In the genomic region with DNA sequence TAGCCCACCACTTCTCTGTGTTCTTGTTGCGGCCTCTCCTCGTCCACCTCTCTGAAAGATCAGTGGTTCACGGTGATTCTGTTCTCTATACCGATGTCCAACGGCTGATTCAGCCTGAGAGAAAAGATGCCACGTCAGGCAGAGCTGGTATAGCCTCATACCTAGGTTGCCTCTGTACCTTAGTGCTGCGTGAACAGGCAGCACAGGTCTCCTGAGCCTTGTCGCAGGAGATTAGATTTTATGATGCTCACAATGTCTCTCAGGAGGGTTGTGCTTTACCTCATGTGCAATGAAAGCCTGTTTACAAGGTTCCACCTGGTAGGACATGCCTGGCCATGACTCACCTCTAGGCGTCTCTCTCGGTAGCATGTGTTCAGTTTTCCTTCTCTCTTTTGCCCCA, we compare ENCODE assay signal across 21 mouse cellular contexts.
DNase-seq lines count a peak whose midpoint lies in the region; ATAC-seq and TF ChIP-seq lines count a peak whose summit lies in the region.
"Had no signal": no experiment of that assay in that cellular context is flagged by ENCODE, and none has a peak within 500 bp of the region (broad histone marks: within the 10 kb centered on the region; RNA-seq: fewer than 3 reads in every experiment).

No protein-coding gene starts in this region.

- H3K9me3 ChIP-seq in embryonic facial prominence, embryonic 14.5 days (ENCODE audit: control insufficient read depth, low read length): no peaks in the 10 kb centered on the region
- no peaks in the 10 kb centered on the region for H3K9me3 ChIP-seq in embryonic facial prominence, embryonic 10.5 days
- H3K9me3 ChIP-seq in hindbrain, postnatal 0 days (ENCODE audit: low read length): no peaks in the 10 kb centered on the region
- H3K9me3 ChIP-seq in hindbrain, embryonic 11.5 days (ENCODE audit: control insufficient read depth, low read length): no peaks in the 10 kb centered on the region
- no peaks in the 10 kb centered on the region for H3K9me3 ChIP-seq in midbrain, postnatal 0 days (ENCODE audit: low read length)
- H3K9me3 ChIP-seq in midbrain, embryonic 14.5 days (ENCODE audit: control insufficient read depth, low read length): no peaks in the 10 kb centered on the region
- no peaks in the 10 kb centered on the region for H3K9me3 ChIP-seq in neural tube, embryonic 14.5 days (ENCODE audit: control insufficient read depth, low read length)
- H3K9me3 ChIP-seq: forebrain, embryonic 13.5 days; limb, embryonic 13.5 days; lung, embryonic 15.5 days; midbrain, embryonic 10.5 days had no signal

- H3K4me1 ChIP-seq in embryonic facial prominence, embryonic 14.5 days (ENCODE audit: control insufficient read depth, insufficient read depth, low read length): peaks cover 4% of the 10 kb centered on the region; the same call in 1 of the 2 replicates
- H3K4me1 ChIP-seq in embryonic facial prominence, embryonic 10.5 days: peaks cover 3% of the 10 kb centered on the region; the same call in 1 of the 2 replicates
- H3K4me1 ChIP-seq in hindbrain, postnatal 0 days (ENCODE audit: insufficient read depth, low read length): no peaks in the 10 kb centered on the region
- H3K4me1 ChIP-seq in hindbrain, embryonic 11.5 days (replicated peaks; ENCODE audit: control insufficient read depth, insufficient read depth, low read length): no peaks in the 10 kb centered on the region
- H3K4me1 ChIP-seq in midbrain, postnatal 0 days (ENCODE audit: insufficient read depth, low read length): no peaks in the 10 kb centered on the region
- H3K4me1 ChIP-seq in midbrain, embryonic 14.5 days (ENCODE audit: control insufficient read depth, insufficient read depth, low read length): no peaks in the 10 kb centered on the region
- no peaks in the 10 kb centered on the region for H3K4me1 ChIP-seq in neural tube, embryonic 14.5 days (ENCODE audit: control insufficient read depth, insufficient read depth, low read length)
- H3K4me1 ChIP-seq: lung, embryonic 15.5 days had no signal

- no peak overlapping the region for H3K9ac ChIP-seq in embryonic facial prominence, embryonic 14.5 days (ENCODE audit: low read depth, low read length)
- no peak overlapping the region for H3K9ac ChIP-seq in hindbrain, postnatal 0 days (replicated peaks; ENCODE audit: low read length)
- H3K9ac ChIP-seq in hindbrain, embryonic 11.5 days (ENCODE audit: low read depth, low read length): no peak overlapping the region
- H3K9ac ChIP-seq in midbrain, postnatal 0 days (replicated peaks; ENCODE audit: low read length, poor library complexity, severe bottlenecking): no peak overlapping the region
- H3K9ac ChIP-seq in midbrain, embryonic 14.5 days (replicated peaks; ENCODE audit: low read length): no peak overlapping the region
- no peak overlapping the region for H3K9ac ChIP-seq in neural tube, embryonic 14.5 days (replicated peaks; ENCODE audit: low read depth, low read length)
- H3K9ac ChIP-seq: forebrain, embryonic 13.5 days; limb, embryonic 13.5 days; lung, embryonic 15.5 days had no signal

- H3K4me3 ChIP-seq in embryonic facial prominence, embryonic 14.5 days (ENCODE audit: low read depth, low read length): no peak overlapping the region
- H3K4me3 ChIP-seq in embryonic facial prominence, embryonic 10.5 days: no peak overlapping the region
- H3K4me3 ChIP-seq in hindbrain, postnatal 0 days (ENCODE audit: low read length): no peak overlapping the region
- no peak overlapping the region for H3K4me3 ChIP-seq in hindbrain, embryonic 11.5 days (ENCODE audit: low read depth, low read length)
- H3K4me3 ChIP-seq in midbrain, postnatal 0 days (ENCODE audit: low read depth, low read length): no peak overlapping the region
- H3K4me3 ChIP-seq in midbrain, embryonic 14.5 days (replicated peaks; ENCODE audit: low read depth, low read length): no peak overlapping the region
- no peak overlapping the region for H3K4me3 ChIP-seq in neural tube, embryonic 14.5 days (ENCODE audit: low read depth, low read length)
- H3K4me3 ChIP-seq: forebrain, embryonic 13.5 days; left cerebral cortex, adult 2 months; limb, embryonic 13.5 days; lung, embryonic 15.5 days; midbrain, embryonic 10.5 days had no signal

- no peaks in the 10 kb centered on the region for H3K36me3 ChIP-seq in embryonic facial prominence, embryonic 14.5 days (ENCODE audit: control insufficient read depth, insufficient read depth, low read length)
- no peaks in the 10 kb centered on the region for H3K36me3 ChIP-seq in embryonic facial prominence, embryonic 10.5 days (replicated peaks)
- H3K36me3 ChIP-seq in hindbrain, postnatal 0 days (ENCODE audit: insufficient read depth, low read length): no peaks in the 10 kb centered on the region
- no peaks in the 10 kb centered on the region for H3K36me3 ChIP-seq in hindbrain, embryonic 11.5 days (ENCODE audit: control insufficient read depth, insufficient read depth, low read length)
- no peaks in the 10 kb centered on the region for H3K36me3 ChIP-seq in midbrain, postnatal 0 days (ENCODE audit: insufficient read depth, low read length)
- no peaks in the 10 kb centered on the region for H3K36me3 ChIP-seq in midbrain, embryonic 14.5 days (ENCODE audit: control insufficient read depth, insufficient read depth, low read length)
- H3K36me3 ChIP-seq in neural tube, embryonic 14.5 days (ENCODE audit: control insufficient read depth, insufficient read depth, low read length): no peaks in the 10 kb centered on the region
- H3K36me3 ChIP-seq: G1E; limb, embryonic 13.5 days; lung, embryonic 15.5 days; midbrain, embryonic 10.5 days had no signal

- H3K4me2 ChIP-seq in embryonic facial prominence, embryonic 14.5 days (ENCODE audit: low read depth, low read length): no peak overlapping the region
- no peak overlapping the region for H3K4me2 ChIP-seq in hindbrain, postnatal 0 days (ENCODE audit: low read depth, low read length)
- no peak overlapping the region for H3K4me2 ChIP-seq in hindbrain, embryonic 11.5 days (replicated peaks; ENCODE audit: low read depth, low read length)
- H3K4me2 ChIP-seq in midbrain, postnatal 0 days (ENCODE audit: low read depth, low read length, poor library complexity, severe bottlenecking): no peak overlapping the region
- no peak overlapping the region for H3K4me2 ChIP-seq in midbrain, embryonic 14.5 days (ENCODE audit: low read length)
- H3K4me2 ChIP-seq in neural tube, embryonic 14.5 days (ENCODE audit: low read depth, low read length): no peak overlapping the region
- H3K4me2 ChIP-seq: forebrain, embryonic 13.5 days; limb, embryonic 13.5 days; liver, embryonic 11.5 days; lung, embryonic 15.5 days had no signal

- WGBS in embryonic facial prominence, embryonic 14.5 days: 84% methylated on average over 10 of the region's 10 CpGs
- WGBS in embryonic facial prominence, embryonic 10.5 days: 88% methylated on average over 10 of the region's 10 CpGs
- WGBS in hindbrain, postnatal 0 days: 86% methylated on average over 10 of the region's 10 CpGs
- WGBS in hindbrain, embryonic 11.5 days: 91% methylated on average over 10 of the region's 10 CpGs
- 89% methylated on average over 10 of the region's 10 CpGs for WGBS in midbrain, postnatal 0 days
- WGBS in midbrain, embryonic 14.5 days: 91% methylated on average over 10 of the region's 10 CpGs
- 70% methylated on average over 10 of the region's 10 CpGs for WGBS in neural tube, embryonic 14.5 days

- H3K27me3 ChIP-seq in embryonic facial prominence, embryonic 14.5 days (replicated peaks; ENCODE audit: control insufficient read depth, insufficient read depth, low read length): no peaks in the 10 kb centered on the region
- H3K27me3 ChIP-seq in embryonic facial prominence, embryonic 10.5 days (replicated peaks; ENCODE audit: low read depth, poor library complexity, severe bottlenecking): no peaks in the 10 kb centered on the region
- H3K27me3 ChIP-seq in hindbrain, postnatal 0 days (ENCODE audit: insufficient read depth, low read length): no peaks in the 10 kb centered on the region
- no peaks in the 10 kb centered on the region for H3K27me3 ChIP-seq in hindbrain, embryonic 11.5 days (ENCODE audit: control insufficient read depth, insufficient read depth, low read length)
- H3K27me3 ChIP-seq in midbrain, postnatal 0 days (ENCODE audit: insufficient read depth, low read length): no peaks in the 10 kb centered on the region
- no peaks in the 10 kb centered on the region for H3K27me3 ChIP-seq in midbrain, embryonic 14.5 days (ENCODE audit: control insufficient read depth, insufficient read depth, low read length)
- H3K27me3 ChIP-seq in neural tube, embryonic 14.5 days (ENCODE audit: control insufficient read depth, insufficient read depth, low read length): no peaks in the 10 kb centered on the region
- H3K27me3 ChIP-seq: forebrain, embryonic 13.5 days; limb, embryonic 13.5 days; lung, embryonic 15.5 days had no signal

- peak; percentile 39 for TF ChIP-seq CTCF in hindbrain, postnatal 0 days (IDR thresholded peaks at IDR 0.05; ENCODE audit: low read depth)
- TF ChIP-seq CTCF in midbrain, postnatal 0 days (IDR thresholded peaks at IDR 0.05): no peak

- no peak overlapping the region for H3K27ac ChIP-seq in embryonic facial prominence, embryonic 14.5 days (replicated peaks; ENCODE audit: low read depth, low read length)
- no peak overlapping the region for H3K27ac ChIP-seq in embryonic facial prominence, embryonic 10.5 days (replicated peaks)
- no peak overlapping the region for H3K27ac ChIP-seq in hindbrain, postnatal 0 days
- H3K27ac ChIP-seq in hindbrain, embryonic 11.5 days (ENCODE audit: low read depth, low read length): no peak overlapping the region
- no peak overlapping the region for H3K27ac ChIP-seq in midbrain, postnatal 0 days (ENCODE audit: low read depth, low read length)
- H3K27ac ChIP-seq in midbrain, embryonic 14.5 days (replicated peaks; ENCODE audit: low read depth, low read length): no peak overlapping the region
- H3K27ac ChIP-seq in neural tube, embryonic 14.5 days (ENCODE audit: low read depth, low read length): no peak overlapping the region
- H3K27ac ChIP-seq: forebrain, embryonic 13.5 days; limb, embryonic 13.5 days; lung, embryonic 15.5 days; midbrain, embryonic 10.5 days had no signal

- no peak for DNase-seq in embryonic facial prominence, embryonic 14.5 days (ENCODE audit: low spot score)
- DNase-seq in embryonic facial prominence, embryonic 10.5 days (ENCODE audit: low spot score): no peak
- peak; percentile 13 for DNase-seq in hindbrain, postnatal 0 days (ENCODE audit: low spot score)
- DNase-seq in hindbrain, embryonic 11.5 days (ENCODE audit: low spot score): no peak
- DNase-seq in midbrain, postnatal 0 days (ENCODE audit: low spot score): peak; percentile 14
- no peak for DNase-seq in midbrain, embryonic 14.5 days
- DNase-seq in right cerebral cortex, postnatal 10 days (ENCODE audit: low spot score in 2 of 2): no peak
- DNase-seq: cerebellum, adult 11-12 months; gastrocnemius, postnatal 10 days; right cerebral cortex, postnatal 25 days; spleen, adult 18-20 months; thymus, adult 18-20 months; thymus, postnatal 25 days had no signal

- peak; percentile 35; the same call in 1 of the 2 replicates for ATAC-seq in embryonic facial prominence, embryonic 14.5 days (ENCODE audit: low read depth)
- 0 out of 2 replicates have a peak, but pooled peaks have one; percentile 35 for ATAC-seq in hindbrain, postnatal 0 days
- ATAC-seq in hindbrain, embryonic 11.5 days (ENCODE audit: low FRiP score): no peak
- ATAC-seq in midbrain, postnatal 0 days (ENCODE audit: low FRiP score): no peak
- ATAC-seq in midbrain, embryonic 14.5 days (ENCODE audit: low FRiP score, low TSS enrichment): no peak
- ATAC-seq in neural tube, embryonic 14.5 days (ENCODE audit: low read depth): peak; percentile 78
- ATAC-seq: forebrain, embryonic 13.5 days had no signal

Comparison
In these comparisons a context has a peak if more than half of its experiments do, and no peak if none do; other contexts are left out.
1. ATAC-seq: peak in embryonic facial prominence, embryonic 14.5 days (single experiment), hindbrain, postnatal 0 days (single experiment) and neural tube, embryonic 14.5 days (single experiment); none in hindbrain, embryonic 11.5 days (single experiment), midbrain, postnatal 0 days (single experiment) and midbrain, embryonic 14.5 days (single experiment).
2. DNase-seq: peak in hindbrain, postnatal 0 days (single experiment) and midbrain, postnatal 0 days (single experiment); none in embryonic facial prominence, embryonic 14.5 days (single experiment), embryonic facial prominence, embryonic 10.5 days (single experiment), hindbrain, embryonic 11.5 days (single experiment), midbrain, embryonic 14.5 days (single experiment) and right cerebral cortex, postnatal 10 days (0 of 2).